Mouse (Mus musculus) B cell, adult 67 days (primary cell): ENCODE data around the gene Rps5. TPM values are rescaled to one million over a fixed set of nuclear protein-coding genes. Genes with fewer than 3 reads are reported as not detected.

Experiments
- total RNA-seq, 2 experiments: library from RNA; stranded (reverse); gene quantifications; 4 replicates each; pipeline ENCODE4 v1.2.4; 2023

Rps5 gene
- total RNA-seq = 1,000 to 10,000 TPM; 2,087 to 2,163 TPM

DNA sequence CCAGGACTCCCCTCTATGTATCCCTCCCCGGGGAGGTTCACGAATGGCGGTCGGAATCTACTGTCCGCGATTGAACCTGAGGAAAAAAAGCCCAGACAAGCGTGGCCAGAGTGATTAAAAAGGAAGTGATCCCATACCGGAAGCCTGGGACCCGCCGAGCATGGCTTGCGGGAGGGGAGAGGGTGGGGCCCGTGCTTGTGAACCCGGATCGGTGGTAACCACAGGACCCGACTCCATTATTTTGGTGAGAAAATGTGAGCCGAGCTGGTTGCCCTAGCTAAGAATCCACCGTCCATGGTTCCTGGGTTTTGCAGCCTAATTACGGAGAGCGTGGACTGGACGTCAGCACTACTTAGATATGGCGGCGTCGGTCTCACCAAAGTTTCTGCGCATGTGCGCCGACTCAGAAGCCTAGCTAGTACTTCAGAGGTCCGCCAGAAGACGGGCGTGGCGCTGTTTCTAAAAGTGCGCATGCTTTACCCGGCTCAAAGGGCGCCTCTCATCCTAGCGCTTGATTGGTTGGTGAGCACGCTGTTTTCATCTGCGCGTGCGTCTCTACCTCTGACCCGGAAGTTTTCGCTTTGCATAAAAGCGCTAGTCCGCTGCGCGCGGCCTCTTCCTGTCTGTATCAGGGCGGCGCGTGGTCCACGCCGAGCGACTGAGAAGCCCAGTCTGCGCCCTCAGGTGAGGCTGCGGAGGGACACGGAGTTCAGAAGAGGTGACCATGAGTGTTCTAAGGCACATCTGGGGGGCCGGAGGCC is at the start of gene Rps5:
TSS of gene Rps5 (plus strand) at position 586 of the 761 bp plus-strand sequence.

GRCm38 (mm10) chr7:12880911-12881660 is 41.0 kb upstream of the Rps5 start, which contains the start of gene Zfp128:
Gene Zfp128 (plus strand): TSS chr7:12881177.

DNA sequence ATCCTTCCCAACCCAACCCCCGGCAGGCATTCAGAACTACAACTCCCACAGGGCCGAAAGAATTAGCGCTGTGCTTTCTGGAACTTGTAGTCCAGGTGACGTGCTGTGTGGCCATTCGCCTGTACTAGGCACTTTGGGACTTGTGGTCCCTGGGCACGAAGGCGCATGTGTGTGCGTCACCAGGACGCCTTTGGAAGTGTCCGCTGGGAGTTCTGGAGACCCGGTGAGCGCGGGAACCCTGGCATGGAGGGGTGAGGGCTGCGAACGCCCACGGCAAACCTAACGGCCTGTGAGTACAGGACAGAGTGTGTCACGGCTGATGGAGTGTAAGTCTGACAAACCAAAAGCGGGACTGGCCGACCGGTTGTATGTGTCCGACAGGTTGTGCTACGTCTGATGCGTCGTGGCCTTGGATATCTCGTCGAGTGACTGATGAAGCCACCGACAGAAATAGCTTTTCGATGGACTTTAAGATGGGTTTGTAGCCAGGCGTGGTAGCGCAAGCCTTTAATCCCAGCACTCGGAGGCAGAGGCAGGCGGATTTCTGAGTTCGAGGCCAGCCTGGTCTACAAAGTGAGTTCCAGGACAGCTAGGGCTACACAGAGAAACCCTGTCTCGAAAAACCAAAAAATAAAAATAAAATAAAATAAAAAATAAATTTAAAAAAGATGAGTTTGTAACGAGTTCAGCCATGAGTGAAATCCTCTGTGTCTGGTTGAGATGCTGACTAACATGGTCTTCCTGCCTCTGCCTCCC is 24.3 kb upstream of the Rps5 start, which contains the start of gene Zscan22:
TSS of gene Zscan22 (plus strand) at position 161 of the 756 bp plus-strand sequence.

GRCm38 (mm10) chr7:12927191-12927680 is 5.1 kb downstream of the Rps5 start, which contains the start of gene Rnf225:
Gene Rnf225 (plus strand): TSS chr7:12927416.

GRCm38 (mm10) chr7:12965678-12966091 is 43.6 kb downstream of the Rps5 start, which contains the start of gene Zfp324:
Gene Zfp324 (plus strand): TSS chr7:12965838.

Other genes with a start within 250 kb of the Rps5 start
- gene Vmn2r55, start 237.3 kb upstream of the Rps5 start, total RNA-seq = not detected
- gene Vmn2r56, start 187.3 kb upstream of the Rps5 start, total RNA-seq = not detected
- gene Zscan18, start 118.7 kb upstream of the Rps5 start, total RNA-seq = 10 to 100 TPM; 13.3 to 19.3 TPM
- 10 to 100 TPM; 12.1 to 15.8 TPM for gene Zfp329, start 103.4 kb upstream of the Rps5 start, total RNA-seq
- gene Zfp110, start 87.5 kb upstream of the Rps5 start, total RNA-seq = 100 to 1,000 TPM; 110 to 119 TPM
- 1 to 10 TPM; 2.6 to 4.5 TPM for gene Zfp128, start 41.1 kb upstream of the Rps5 start, total RNA-seq
- gene Zscan22, start 24.5 kb upstream of the Rps5 start, total RNA-seq = 10 to 100 TPM; 16.6 to 18.3 TPM
- 1 to 10 TPM; 1.2 to 1.5 TPM for gene Rnf225, start 5.1 kb downstream of the Rps5 start, total RNA-seq
- 1 to 10 TPM; 3.9 to 6.7 TPM for gene Zfp324, start 43.5 kb downstream of the Rps5 start, total RNA-seq
- gene Zfp446, start 55.6 kb downstream of the Rps5 start, total RNA-seq = 1 to 10 TPM; 8.7 to 9.2 TPM
- not detected for gene Slc27a5, start 75.9 kb downstream of the Rps5 start, total RNA-seq
- 100 to 1,000 TPM; 377 to 380 TPM for gene Trim28, start 76.8 kb downstream of the Rps5 start, total RNA-seq
- 10 to 100 TPM in 1 of 2 experiments, 1 to 10 TPM in 1; 9.3 to 11.9 TPM for gene Zbtb45, start 87.7 kb downstream of the Rps5 start, total RNA-seq
- 100 to 1,000 TPM in 1 of 2 experiments, 10 to 100 TPM in 1; 93.2 to 104 TPM for gene Chmp2a, start 112.5 kb downstream of the Rps5 start, total RNA-seq
- gene Ube2m, start 116.0 kb downstream of the Rps5 start, total RNA-seq = 100 to 1,000 TPM in 1 of 2 experiments, 10 to 100 TPM in 1; 94.6 to 100 TPM
- under 1 TPM; 0.59 to 0.78 TPM for gene Mzf1, start 132.5 kb downstream of the Rps5 start, total RNA-seq
- gene Vmn1r85, start 172.9 kb downstream of the Rps5 start, total RNA-seq = not detected
- not detected for gene Vmn1r86, start 197.6 kb downstream of the Rps5 start, total RNA-seq
- gene Vmn1r87, start 217.9 kb downstream of the Rps5 start, total RNA-seq = not detected
- under 1 TPM in 1 of 2 experiments, not detected in 1; 0.09 TPM for gene Vmn1r88, start 237.3 kb downstream of the Rps5 start, total RNA-seq